Mouse (Mus musculus): Measurements from ENCODE around the gene Glipr1.

The Glipr1 gene

DNA sequence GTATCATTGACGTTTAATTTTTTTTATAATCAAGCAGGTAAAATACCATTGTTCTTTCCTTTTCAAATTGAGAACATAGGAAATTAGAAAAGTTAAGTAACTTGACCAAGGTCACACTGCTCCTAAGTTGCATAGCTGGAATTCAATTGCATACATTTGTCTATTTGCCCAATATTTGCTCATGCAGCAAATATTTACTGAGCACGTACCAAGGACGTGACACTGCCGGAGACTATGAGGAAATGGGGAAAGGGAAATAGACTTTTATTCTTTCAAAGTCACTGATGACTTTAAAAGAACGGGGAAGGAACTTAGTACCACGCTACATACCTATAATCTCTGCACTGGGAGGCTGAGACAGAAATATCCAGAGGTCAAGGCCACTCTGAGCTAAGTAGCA, 42.0 kb downstream of the Glipr1 start:
- no peak for DNase-seq (ENCODE audit: low spot score in 2 of 2)

DNA sequence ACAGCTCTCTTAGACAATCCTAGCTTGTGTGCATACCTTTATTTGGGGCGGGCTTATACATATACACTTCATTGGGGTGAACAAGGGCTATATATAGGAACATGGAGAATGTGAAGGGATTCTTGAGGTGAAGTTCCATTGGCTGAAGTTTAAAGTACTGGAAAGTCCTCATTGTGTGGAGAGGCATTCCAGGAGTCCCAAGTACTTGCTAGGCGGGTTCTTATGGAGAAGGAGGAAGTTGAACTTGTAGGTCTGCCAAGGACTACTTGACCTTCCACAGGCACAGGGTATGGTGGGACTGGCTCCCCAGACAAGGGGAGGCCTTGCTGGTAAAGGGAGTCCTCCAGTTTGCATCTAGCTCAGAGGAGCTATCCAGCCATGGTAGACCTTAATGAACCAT, 43.1 kb downstream of the Glipr1 start:
- DNase-seq (ENCODE audit: low spot score in 2 of 2) = no peak

DNA sequence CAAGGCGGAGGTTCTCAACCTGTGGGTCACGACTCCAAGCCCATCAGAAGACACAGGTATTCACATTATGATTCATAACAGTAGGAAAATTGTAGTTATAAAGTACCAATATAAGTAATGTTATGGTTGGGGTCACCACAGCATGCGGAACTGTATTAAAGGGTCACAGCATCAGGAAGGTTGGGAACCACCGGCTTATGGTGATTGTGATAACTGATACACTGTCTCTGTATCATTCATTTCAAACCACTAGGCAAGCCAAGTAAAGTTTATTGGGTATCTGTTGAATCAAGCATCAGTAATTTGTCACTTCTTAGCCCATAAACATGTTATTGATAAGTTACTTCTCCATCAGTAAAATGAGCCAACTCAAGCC, 44.4 kb downstream of the Glipr1 start:
- no peak for DNase-seq (ENCODE audit: low spot score in 2 of 2)

DNA sequence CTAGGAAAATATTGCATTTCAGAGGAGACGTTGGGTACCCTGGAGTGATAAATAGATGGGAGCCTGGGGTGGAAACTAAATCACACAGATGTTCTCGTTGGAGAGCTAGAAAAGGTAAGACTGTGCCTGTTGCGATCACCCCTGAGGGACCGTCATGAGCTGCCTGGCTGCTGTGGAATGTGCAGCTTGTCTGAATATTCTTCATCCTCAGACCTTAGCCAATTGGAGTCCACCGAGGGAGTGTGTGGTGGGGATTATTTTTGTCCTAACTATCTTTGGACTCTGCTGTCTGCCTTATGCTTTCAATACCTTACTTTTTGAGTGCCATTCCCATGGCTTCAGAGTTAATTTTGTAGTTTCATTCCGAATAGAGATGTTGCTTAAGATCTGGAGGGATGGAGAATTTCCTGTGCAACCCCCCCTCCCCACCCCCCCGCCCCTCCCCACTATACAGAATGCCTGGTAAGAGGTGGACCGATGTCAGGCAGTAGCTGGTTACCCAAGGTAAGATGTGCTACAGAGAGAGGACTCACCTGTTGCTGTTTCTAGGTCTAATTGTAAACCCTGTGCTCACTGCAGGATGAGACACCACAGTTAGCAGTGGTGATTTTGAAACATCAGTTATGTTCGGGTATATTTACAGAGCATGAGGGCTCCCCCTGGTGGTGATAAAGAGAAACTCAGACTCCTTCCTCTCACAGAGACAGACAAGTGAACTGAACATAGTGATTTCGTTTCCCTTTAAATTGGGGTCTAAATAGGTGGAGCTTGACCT, 45.0 kb downstream of the Glipr1 start:
- DNase-seq (ENCODE audit: low spot score in 2 of 2) = no peak

DNA sequence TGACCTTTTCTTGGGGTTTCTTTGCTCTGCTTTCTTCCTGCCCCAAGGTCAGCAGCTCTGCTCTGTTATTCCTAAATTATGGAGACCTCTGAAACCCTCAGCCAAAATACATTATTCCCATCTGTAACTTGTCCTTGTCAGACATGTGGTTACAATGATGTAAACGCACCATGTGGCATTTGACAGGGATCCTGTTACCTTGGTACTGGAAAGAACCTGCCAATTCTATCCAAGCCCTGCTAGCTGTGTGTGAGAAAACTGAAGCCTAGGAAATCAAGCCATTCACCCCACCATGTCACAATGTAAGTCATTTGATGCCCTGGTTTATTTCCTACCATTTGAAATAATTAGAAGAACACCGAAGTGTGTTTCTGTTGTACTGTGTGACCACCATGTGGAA, 46.6 kb downstream of the Glipr1 start:
- no peak for DNase-seq (ENCODE audit: low spot score in 2 of 2)

DNA sequence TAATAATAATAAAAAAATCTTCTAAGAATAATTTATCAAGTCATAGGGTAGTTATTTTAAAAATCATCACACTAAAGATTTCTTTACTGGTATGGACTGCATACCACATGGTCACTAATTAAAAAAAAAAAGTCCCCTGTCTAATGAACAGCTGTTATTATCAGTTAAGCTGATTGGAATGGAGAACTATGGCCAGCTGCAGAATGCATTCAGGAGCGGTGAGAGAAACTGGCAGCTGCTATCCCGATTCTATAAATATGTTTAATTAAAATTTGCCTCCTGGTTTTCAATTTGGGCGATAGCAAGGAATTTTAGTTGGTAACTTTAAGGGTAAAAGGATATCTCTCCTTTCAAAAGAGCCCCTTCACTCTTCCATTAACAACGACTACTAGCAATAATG, 53.4 kb downstream of the Glipr1 start:
- DNase-seq (ENCODE audit: low spot score in 2 of 2) = no peak

DNA sequence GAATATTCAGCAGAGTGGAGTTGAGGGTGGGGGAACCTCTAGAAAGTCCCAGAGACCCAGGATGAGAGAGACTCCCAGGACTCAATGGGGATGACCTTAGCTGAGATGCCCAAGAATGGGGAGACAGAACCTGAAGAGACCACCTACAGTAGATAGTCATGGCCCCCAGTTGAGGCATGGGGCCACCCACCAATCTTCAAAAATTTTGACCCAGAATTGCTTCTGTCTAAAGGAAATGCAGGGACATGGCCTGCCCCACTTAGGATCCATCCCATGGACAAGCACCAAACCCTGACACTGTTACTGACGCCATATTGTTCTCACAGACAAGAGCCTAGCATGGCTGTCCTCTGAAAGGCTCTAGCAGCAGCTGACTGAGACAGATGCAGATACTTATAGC, 54.4 kb downstream of the Glipr1 start:
- DNase-seq (ENCODE audit: low spot score in 2 of 2) = no peak

DNA sequence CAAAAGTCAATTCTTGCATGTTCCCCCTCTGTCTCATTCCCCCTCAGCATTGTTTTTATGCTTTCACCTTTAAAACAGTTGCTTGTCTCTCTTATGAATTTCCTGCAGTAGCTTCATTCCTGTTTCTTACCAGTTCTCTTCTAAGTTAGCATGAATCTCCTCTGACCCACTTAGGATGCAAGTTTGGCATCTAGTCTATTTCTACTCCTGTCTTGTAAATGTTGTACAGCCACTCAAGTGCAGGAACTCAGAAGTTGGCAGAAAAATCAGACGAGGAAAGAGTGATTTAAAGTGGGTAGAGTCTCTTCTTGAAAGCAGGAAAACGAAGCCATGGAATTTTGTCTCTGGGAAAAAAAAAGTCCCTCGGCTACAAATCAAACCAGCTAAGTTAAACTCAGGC, 56.9 kb downstream of the Glipr1 start:
- DNase-seq (ENCODE audit: low spot score in 2 of 2) = no peak

DNA sequence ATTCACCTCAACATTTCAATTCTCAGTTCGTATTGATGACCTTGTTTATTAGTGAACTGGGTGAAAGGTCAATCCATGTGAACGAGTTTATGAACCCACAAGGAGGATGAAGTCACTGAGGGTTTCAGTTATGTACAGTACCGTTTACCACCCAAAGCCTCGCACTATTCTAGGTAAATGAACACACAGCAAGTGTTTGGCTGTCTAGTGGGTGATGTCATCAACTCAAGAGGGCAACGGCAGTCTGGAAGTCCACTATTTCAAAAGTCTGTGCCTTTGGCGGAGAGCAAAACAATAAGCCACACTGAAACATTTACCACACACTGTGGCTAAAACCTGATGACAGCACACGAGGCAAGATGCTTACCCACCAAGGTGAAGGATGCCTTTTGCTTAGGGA, 59.4 kb downstream of the Glipr1 start:
- DNase-seq (ENCODE audit: low spot score in 2 of 2) = no peak

DNA sequence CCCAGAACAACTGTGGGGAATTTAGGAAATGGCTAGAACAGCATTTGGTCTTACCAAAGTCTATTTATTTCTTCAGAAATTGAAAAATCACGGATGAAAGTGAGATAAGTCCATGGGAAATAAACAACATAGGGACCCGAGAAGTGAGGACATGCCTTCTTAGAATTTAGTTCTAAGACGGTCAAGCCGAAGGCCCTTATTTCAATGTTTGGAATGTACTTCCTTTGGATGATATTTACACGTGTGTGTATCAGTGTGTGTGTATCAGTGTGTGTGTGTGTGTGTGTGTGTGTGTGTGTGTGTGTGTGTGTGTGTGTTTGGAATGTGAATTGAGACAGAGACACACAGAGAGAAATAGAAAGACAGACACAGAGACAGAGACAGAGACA, 65.3 kb downstream of the Glipr1 start:
- no peak for DNase-seq (ENCODE audit: low spot score in 2 of 2)

DNA sequence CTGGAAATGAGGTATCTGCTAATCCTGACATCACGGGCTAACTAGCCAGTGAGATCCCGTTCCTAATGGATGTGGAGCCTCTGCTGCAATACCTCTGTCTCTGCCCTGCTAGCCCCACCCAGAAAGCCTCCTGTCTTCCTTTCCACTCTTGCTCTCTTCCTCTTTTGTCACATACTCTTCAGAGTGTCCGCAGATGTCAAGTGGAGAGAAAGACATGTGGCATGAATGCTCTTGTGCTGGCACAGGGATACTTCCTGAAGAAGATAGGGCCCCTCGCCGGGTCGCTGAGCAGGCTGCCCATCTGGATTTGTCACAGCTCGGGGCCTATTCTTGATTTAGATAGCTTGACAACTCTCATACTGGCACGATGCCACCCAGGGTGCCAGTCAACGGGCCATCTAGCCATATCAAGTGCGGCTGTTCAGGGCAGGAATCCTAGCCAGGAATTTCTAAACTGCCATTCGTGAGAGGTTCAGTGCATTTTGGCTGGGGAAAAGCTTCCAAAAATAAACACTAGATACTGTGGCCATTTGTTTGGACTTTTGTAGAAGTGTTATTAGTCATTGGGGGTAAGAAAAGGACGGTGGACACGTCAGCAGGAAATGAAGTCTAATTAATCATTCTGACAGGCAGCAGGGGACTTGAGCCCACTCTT, 65.8 kb downstream of the Glipr1 start:
- DNase-seq (ENCODE audit: low spot score in 2 of 2) = peak in 1 of 2 experiments; percentile 16

DNA sequence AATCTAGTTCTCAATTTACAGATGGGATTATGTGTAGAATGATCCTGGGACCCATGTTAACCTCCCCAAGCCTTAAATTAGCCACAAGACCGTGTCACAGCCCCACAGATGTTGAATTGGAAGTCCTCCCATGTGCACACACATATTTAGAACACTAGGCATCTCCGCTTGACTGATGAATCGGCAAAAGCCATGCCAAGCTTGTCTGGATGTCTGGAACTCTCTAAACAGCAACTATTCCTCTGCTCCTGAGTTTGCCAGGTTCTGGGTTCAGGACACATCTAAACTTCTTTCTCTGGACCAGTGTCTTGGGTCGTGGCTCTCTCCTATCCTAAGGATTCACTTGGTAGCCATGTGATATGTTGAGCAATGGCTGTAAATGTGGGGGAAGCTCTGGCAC, 66.4 kb downstream of the Glipr1 start:
- DNase-seq (ENCODE audit: low spot score in 2 of 2) = no peak
